Mouse (Mus musculus): ENCODE data around the gene Nap1l4.

The Nap1l4 gene

DNA sequence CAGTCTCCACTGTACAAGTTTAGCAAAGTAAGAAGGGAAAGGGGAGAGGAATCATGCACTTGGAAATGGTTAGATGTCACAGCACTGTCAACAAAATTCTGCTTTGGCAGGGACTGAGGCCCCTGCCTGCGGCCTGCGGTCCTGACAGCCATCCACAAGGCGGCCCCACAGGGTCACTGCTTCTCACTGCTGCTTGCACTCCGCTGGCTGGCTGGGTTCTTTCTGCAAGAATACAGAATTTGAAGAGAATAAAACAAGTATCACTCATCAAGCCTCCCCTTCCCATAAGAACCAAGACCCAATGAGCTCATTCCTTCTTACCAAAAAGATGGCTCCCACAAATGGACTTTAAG, 34.5 kb downstream of the Nap1l4 start:
- DNase-seq = no peak

GRCm38 (mm10) chr7:143513763-143514415, 35.0 kb downstream of the Nap1l4 start:
- DNase-seq = no peak

- DNase-seq = no peak
These were observed 37.6 kb downstream of the Nap1l4 start for GRCm38 (mm10) chr7:143511335-143511712.

DNA sequence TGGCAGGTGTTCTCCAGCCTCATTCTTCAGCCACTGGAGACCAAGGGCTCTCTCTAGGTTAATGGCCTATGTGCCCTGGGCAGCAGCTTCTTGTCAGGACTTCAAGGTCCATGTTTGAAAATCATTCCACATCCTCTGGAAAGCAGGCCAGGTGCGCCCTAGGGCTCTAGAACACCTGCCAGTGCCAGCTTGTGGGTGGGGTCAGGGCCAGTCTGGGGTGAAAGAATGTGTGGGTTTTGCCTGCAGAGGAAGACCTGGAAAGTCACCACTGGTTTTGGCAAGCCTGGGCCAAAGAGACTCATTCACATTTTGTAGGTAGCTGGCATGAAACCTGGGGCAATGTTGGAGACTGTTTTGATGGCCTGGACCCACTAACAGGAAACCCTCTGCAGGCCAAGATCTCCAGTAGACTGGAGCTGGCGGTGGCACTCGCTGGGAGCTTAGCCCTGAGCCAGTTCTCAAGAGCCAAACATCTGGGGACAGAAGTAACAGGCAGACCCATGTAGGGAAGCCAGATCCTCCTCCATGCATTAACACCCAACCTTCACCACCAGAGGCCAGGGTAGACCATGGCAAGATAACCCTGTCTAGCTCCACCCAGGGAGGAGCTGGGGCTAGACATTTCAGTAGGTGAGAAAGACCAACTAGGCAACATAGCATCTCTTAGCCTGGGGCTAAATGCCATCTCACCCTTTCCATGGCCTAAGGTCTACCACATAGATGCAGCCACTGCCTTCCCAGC, 38.1 kb downstream of the Nap1l4 start:
- peak; percentile 61 for DNase-seq

DNA sequence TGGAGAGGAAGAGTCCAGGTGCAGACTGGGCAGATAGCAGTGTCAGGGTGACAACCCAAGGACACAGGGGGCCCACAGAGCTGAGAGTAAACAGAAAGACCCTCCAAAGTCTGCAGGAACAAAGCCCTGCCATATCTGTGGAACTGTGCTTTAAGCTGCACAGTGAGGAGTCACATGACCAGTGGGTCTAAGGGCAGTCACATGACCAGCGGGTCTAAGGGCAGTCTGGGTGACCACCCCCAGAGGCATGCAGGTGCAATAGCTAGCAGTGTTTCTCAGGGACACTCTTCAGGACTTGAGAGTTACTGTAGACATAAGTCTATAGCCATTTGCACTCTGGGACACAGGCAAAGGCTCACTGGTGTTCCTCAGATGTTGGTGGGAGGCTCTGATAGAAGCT, 39.3 kb downstream of the Nap1l4 start:
- peak; percentile 68 for DNase-seq

- DNase-seq = peak; percentile 86
These were observed 42.2 kb downstream of the Nap1l4 start for GRCm38 (mm10) chr7:143506675-143507074.

DNA sequence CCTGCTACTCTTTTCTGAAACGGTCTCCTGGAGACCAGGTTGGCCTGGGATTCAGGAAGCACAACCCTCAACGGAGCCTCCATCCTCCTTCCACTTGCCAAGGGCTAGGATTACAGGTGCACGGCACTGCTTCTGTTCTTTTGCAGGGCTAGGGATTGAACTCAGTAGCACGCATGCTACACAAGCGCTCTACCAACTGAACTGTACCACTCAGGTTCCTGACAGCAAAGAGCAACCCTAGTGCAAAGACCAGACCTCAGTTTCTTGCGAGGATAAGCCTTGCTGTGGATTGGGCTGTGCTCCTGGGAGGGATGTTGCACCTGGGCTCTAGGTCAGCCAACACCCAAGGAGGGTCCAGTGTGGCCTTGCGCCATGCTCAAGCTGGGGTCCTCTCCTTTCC, 42.6 kb downstream of the Nap1l4 start:
- no peak for DNase-seq

- peak; percentile 95 for DNase-seq
These were observed 43.1 kb downstream of the Nap1l4 start for GRCm38 (mm10) chr7:143505823-143506222.

GRCm38 (mm10) chr7:143505411-143505810, 43.5 kb downstream of the Nap1l4 start:
- no peak for DNase-seq

DNA sequence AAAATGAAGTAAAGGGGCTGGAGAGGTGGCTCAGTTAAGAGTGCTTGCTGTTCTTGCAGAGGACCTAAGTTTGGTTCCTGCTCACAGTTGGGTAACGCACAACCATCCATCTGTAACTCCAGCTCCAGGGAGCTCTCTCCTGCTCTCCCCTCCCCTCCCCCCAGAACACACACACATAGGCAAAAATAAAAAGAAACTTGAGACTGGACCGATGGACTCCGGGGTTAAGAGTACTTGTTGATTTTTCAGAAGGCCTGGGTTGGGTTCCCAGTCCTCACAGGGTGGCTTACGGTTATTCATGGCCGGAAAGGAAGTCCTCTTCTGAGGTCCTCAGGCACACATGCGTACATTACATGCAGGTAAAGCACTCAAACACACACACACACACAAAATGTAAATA, 45.0 kb downstream of the Nap1l4 start:
- DNase-seq = peak; percentile 72

DNA sequence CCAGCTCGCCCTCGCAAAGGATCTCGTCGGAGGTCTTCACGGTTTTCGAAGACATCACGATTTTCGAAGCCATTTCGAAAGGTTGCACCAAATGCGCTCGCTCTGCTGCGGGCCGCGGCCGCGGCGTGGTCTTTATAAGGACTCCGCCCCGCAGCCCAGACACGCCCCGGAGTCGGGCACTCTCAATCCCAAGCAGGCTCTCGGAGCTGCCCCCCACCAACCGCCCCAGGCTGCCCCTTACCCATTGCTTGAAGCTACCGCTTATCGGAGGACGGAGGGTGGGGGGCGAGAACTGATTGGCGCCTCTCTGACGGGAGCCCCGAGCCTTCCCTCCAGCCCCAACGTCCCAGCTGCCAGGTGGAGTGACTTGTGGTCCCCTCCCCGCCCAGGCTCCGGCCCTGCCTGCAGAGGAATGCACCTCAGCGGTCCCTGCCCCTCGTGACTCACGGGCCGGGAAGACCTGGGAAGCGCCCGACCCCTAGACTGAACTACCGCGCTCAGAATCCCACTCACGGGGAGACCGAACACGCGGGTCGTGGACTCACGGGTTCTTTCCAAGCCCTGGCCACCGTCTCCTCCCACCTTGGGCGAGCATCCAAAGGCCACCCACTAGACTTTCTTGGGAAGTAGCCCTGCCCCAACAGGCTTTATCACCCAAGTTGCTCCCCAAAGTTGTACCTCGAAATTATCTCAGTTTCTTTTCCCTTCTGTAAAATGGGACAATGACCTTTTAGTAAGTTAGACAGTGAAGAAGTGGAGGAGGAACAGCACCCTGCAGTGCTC, 46.3 kb downstream of the Nap1l4 start, which contains the start of gene Phlda2:
Gene Phlda2 (minus strand): TSS at position 733 of the 783 bp plus-strand sequence.
- DNase-seq = peak; percentile 68

DNA sequence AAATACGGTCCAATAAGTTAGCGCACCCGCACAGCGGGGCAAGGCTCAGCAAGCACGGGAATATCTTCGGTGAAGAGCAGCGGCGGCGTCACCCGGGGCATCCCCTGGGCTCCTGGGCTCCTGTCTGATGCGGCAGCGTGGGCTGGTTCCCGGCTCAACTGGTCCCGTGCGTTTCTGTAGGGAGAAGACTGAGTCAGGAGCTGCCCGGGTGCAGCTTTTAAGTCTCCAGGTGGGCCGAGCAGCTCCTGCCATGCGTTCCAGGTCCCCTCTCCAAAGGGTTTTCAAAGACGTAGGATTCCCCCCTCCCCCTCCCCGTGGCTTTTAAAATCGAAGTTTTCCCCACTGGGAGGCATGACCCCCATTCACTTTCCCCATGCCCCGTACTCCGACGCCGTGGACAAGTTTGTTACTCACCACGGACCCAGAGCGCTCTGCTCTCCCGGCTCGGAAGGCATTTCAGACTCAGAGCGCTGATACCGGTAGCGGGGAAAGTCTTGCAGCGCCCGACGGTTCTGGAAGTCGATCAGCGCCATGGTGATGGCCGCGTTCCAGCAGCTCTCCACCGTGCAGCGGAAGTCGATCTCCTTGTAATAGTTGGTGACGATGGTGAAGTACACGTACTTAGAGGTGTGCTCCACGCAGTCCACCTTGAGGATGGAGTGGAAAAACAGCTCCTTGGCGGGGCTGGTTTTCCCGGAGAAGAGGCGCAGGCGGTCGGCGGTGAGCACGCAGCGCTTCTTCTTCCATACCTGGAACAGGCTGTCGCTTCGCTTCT, 47.1 kb downstream of the Nap1l4 start:
- DNase-seq = peak; percentile 66

DNA sequence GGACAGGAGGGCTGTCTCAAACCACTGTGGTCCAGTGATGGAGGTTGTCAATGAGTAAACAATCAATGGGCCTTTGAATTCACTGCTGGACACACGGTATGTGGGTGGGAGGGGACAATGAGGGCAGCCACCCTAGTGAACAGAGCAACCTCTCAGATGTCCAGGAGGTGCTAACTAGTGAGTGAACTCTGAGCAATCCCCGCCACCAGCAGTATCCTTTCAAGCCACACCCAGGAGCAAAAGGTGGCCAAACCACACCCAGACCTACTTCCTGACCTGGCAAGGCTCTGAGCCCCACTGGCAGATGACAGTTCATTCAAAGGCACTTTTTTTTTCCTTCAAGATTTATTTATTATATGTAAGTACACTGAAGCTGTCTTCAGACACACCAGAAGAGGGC, 48.0 kb downstream of the Nap1l4 start:
- peak; percentile 92 for DNase-seq

GRCm38 (mm10) chr7:143498584-143498983, 50.3 kb downstream of the Nap1l4 start:
- DNase-seq = peak; percentile 74

GRCm38 (mm10) chr7:143495104-143495961, 53.6 kb downstream of the Nap1l4 start:
- DNase-seq = no peak

- no peak for DNase-seq
These were observed 55.2 kb downstream of the Nap1l4 start for GRCm38 (mm10) chr7:143493616-143494126.

- DNase-seq = peak; percentile 55
These were observed 59.2 kb downstream of the Nap1l4 start for GRCm38 (mm10) chr7:143489735-143490134.

DNA sequence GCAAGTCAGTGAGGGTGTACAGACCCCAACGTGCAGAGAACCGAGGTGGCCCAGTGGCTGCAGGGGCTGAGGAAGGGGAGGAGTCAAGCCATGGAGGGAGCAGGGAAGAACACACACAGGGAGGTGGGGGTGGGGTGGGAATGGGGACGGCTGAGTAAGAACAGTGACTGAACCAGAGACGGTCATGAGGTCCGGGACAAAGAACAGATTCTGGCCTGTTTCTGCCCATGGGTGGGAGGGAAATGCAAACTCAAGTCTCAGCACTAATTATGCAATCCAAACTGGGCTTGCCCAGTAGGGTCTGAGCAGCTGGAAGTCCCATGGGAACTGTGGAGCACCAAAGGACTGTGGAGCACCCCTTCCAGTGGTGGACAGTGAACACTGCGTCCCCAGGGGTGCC, 66.4 kb downstream of the Nap1l4 start:
- DNase-seq = peak; percentile 66

- no peak for DNase-seq
These were observed 67.0 kb downstream of the Nap1l4 start for GRCm38 (mm10) chr7:143481806-143482387.

DNA sequence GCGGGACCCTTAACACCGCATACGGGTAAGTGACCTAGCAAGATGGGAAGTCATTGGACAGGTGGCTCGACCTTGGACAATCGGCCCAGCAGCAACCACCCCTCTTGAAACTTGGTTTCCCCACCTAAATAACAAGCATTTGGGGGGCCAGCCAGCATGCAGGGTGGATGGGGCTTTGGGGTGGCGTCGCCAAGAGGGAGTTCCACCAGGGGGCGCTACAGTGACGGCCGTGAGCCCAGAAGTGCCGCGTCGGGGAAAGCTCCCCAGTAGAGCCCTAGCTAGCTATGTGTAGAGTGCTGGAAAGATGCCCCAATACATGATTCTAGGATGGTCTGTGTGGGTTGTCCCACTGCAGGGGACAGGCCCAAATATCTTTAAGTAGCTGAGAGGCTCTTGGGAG, 68.4 kb downstream of the Nap1l4 start:
- peak; percentile 69 for DNase-seq

DNA sequence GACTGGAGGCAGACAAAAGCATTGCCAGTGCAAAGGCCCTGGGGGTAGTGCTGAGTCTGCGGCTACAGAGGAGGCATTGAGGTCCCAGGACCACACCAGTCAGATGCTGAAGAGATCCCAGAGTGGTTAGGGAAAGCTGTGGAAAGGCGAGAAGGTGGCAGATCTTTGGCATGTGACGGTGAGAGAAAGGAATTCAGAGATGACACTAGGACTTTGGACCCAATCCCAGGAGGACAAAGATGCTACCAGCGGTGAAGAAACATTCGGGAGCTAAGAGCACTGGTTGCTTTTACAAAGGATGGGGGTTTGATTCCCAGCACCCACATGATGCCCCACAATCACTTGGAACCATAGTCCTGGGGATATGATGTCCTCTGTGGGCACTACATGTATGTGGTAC, 71.1 kb downstream of the Nap1l4 start:
- peak; percentile 66 for DNase-seq

Measured in kidney, adult 9 months (tissue).